Mouse (Mus musculus) heart, adult 2 months (tissue): ENCODE data around the gene Rtp1. TPM values are rescaled to one million over a fixed set of nuclear protein-coding genes. Genes with fewer than 3 reads are reported as not detected.

Experiments
- DNase-seq, 2 experiments: peaks; one replicate each; pipeline ENCODE4 v3.0.0; 2021
- H3K27ac ChIP-seq: fragments of 200-600 bp; 2 replicates; pipeline ENCODE4 v1.8.1; 2022
- H3K27me3 ChIP-seq: fragments of 200-500 bp; 2 replicates; pipeline ENCODE4 v1.6.1; 2012; ENCODE audit warnings: mild to moderate bottlenecking, low read length, inconsistent platforms, mixed read lengths; ENCODE audit not compliant: control insufficient read depth, insufficient read depth
- H3K36me3 ChIP-seq: fragments of 200-500 bp; 2 replicates; pipeline ENCODE4 v1.6.1; 2012; ENCODE audit warnings: low read length, inconsistent platforms; ENCODE audit not compliant: control insufficient read depth, insufficient read depth
- H3K4me1 ChIP-seq: fragments of 200-500 bp; 2 replicates; pipeline ENCODE4 v1.6.1; 2011; ENCODE audit warnings: low read length; ENCODE audit not compliant: control insufficient read depth, insufficient read depth
- H3K4me3 ChIP-seq: fragments of 200-600 bp; 2 replicates; pipeline ENCODE4 v1.8.1; 2022
- H3K79me2 ChIP-seq: fragments of 200-500 bp; replicated peaks from 2 replicates; pipeline ENCODE4 v1.6.1; 2012; ENCODE audit warnings: mild to moderate bottlenecking, inconsistent platforms, low read length, moderate library complexity, mixed read lengths; ENCODE audit not compliant: control insufficient read depth, insufficient read depth
- H3K9ac ChIP-seq: fragments of 200-500 bp; 2 replicates; pipeline ENCODE4 v1.6.1; 2012; ENCODE audit warnings: low read depth, mild to moderate bottlenecking, control low read depth, inconsistent platforms, low read length, mixed read lengths
- CTCF ChIP-seq: fragments of 200-600 bp; IDR thresholded peaks from 2 replicates; pipeline ENCODE4 v1.8.1; 2022; ENCODE audit warnings: antibody characterized with exemption, mild to moderate bottlenecking, moderate library complexity
- EP300 ChIP-seq: fragments of 200-500 bp; IDR thresholded peaks from 2 replicates; pipeline ENCODE4 v1.6.1; 2011; ENCODE audit warnings: low read depth, low read length, control low read depth; ENCODE audit not compliant: insufficient read depth
- POLR2A ChIP-seq: fragments of 200-500 bp; IDR thresholded peaks from 2 replicates; pipeline ENCODE4 v1.6.1; 2011; ENCODE audit warnings: mild to moderate bottlenecking, low read depth, low read length, control low read depth; ENCODE audit not compliant: insufficient read depth
- whole genome bisulfite sequencing: fragments of 180-500 bp; shearing (Covaris S2); methylation state at CpG from one replicate; pipeline ENCODE4 v1.1.7; 2018; 5-methylcytosine and 5-hydroxymethylcytosine counted together
- intact Hi-C: fragments of 180-260 bp; cut with DNase I; formaldehyde crosslinking; loops from one replicate; pipeline ENCODE4 v1.15.1; 2025
- polyA plus RNA-seq: library from polyadenylated mRNA; depleted of rRNA; stranded (reverse); fragments of >200 nt; gene quantifications from 2 replicates; pipeline ENCODE4 v1.2.3, GENCODE M21; 2012
- total RNA-seq, 2 experiments: library from RNA; stranded (reverse); gene quantifications; 2 replicates each; pipeline ENCODE4 v1.2.3; 2021

Rtp1 gene
- total and polyA plus RNA-seq, 3 experiments = not detected

DNA sequence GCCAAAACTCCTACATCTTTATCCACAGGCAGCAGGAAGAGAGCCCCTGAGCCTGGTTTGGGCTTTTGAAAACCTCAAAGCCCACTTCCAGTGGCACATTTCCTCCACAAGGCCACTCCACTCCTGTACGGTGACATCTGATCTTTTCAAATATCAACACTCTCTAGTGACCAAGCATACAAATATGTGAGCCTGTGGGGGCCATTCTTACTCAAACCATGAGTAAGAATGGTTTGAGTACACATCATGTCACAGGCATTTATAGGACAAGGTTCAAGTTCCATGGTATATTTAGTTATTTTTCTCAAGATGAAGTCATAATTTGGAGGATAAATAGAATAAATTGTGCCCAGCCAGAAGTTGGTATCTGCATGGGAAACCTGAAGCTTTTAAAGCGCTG is 21.0 kb downstream of the Rtp1 start:
- Histone ChIP-seq H3K36me3 (no peaks in the 10 kb centered on the region), H3K27me3 (no peaks in the 10 kb centered on the region), H3K27ac (no peak overlapping the region), H3K4me3 (no peak overlapping the region), H3K4me1 (no peaks in the 10 kb centered on the region), H3K9ac (no peak overlapping the region), H3K79me2 (no peaks in the 10 kb centered on the region)
- 80% methylated on average over 2 of the region's 2 CpGs for WGBS
- intact Hi-C loops = loop anchor here (5.0 kb wide), 1 partner anchor 502 kb away; no protein-coding TSS in a partner anchor
- no peak for TF ChIP-seq POLR2A
- no peak for TF ChIP-seq CTCF
- no peak for TF ChIP-seq EP300
- DNase-seq = no peak

DNA sequence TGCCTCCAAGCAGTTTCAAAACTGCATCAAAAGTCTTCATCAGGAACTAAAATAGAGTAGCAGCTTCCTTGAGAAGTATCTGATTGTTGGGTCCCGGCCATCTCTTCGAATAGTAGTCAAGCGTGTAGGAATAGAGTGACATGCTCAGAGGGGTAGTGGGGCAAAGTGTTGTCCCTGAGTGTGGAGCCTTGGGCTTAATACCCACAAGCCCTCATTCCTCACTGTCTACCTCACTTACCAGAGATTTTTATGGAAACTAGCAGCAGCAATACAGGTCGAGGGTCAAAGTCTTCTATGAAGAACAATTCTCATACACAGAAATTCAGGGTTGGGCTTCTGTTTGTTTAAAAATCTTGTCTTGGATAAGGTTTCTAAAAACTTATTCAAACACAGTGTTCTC is 21.9 kb downstream of the Rtp1 start:
- DNase-seq = no peak
- Histone ChIP-seq H3K79me2 (no peaks in the 10 kb centered on the region), H3K27ac (no peak overlapping the region; the same call in 1 of the 2 replicates), H3K27me3 (no peaks in the 10 kb centered on the region), H3K9ac (no peak overlapping the region), H3K4me1 (no peaks in the 10 kb centered on the region), H3K36me3 (no peaks in the 10 kb centered on the region), H3K4me3 (no peak overlapping the region)
- 80% methylated on average over 4 of the region's 4 CpGs for WGBS
- TF ChIP-seq EP300 = no peak
- TF ChIP-seq CTCF = no peak
- intact Hi-C loops = loop anchor here (5.0 kb wide), 1 partner anchor 501 kb away; no protein-coding TSS in a partner anchor

DNA sequence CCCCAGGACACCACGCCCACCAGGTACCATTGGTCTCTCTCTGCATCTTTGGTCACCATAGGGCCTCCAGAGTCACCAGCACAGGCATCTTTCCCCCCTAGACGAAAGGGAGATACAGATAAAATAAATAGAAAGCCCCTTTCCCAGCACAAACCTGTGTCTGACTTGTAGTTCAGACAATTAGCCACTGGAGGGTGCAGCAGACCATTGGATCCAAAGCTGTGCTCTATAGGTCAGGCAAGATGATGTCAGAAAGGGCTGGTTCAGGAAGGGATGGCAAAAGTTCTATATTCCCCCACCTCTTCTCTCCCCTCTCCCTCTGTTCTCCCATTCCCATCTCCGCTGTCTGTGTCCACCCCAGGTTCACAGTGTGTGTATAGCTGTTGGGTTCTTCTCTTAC is 23.5 kb downstream of the Rtp1 start:
- WGBS = 23% methylated on average over 3 of the region's 3 CpGs

DNA sequence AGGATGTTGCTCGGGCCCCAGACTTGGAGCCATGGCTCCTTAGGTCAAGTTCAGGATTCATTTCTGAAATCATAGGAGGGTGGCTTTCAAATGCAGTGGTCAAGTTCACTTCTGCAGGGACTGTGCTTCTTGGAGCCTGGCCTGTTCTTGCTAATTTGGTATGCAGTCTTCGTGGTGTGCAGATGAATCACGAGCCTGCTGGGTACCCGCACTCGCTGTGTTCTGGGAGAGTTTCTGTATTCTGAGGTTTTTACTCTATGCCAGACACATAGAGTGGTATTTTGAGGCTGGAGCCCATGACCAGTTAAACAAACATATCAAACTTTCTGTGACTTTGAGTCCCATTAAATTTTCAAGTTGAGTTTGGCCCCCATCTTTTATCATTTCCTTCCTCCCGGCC is 25.4 kb downstream of the Rtp1 start:
- H3K36me3 ChIP-seq = no peaks in the 10 kb centered on the region
- no peak overlapping the region for H3K27ac ChIP-seq
- H3K9ac ChIP-seq = no peak overlapping the region
- H3K79me2 ChIP-seq = no peaks in the 10 kb centered on the region
- TF ChIP-seq POLR2A (no peak), EP300 (no peak), CTCF (no peak)
- peaks cover 7% of the 10 kb centered on the region for H3K4me1 ChIP-seq
- no peak overlapping the region for H3K4me3 ChIP-seq
- H3K27me3 ChIP-seq = no peaks in the 10 kb centered on the region
- WGBS = 82% methylated on average over 6 of the region's 6 CpGs
- DNase-seq = no peak
- intact Hi-C loops = loop anchor here (5.0 kb wide), 1 partner anchor 498 kb away; no protein-coding TSS in a partner anchor

More for the DNA sequence above, 23.5 kb downstream of the Rtp1 start:
- Histone ChIP-seq H3K79me2 (no peaks in the 10 kb centered on the region), H3K27ac (no peak overlapping the region), H3K27me3 (no peaks in the 10 kb centered on the region), H3K4me3 (no peak overlapping the region), H3K9ac (no peak overlapping the region), H3K36me3 (no peaks in the 10 kb centered on the region), H3K4me1 (peaks cover 7% of the 10 kb centered on the region)
- TF ChIP-seq CTCF (peak; percentile 85), POLR2A (no peak), EP300 (peak; percentile 51; the same call in 1 of the 2 replicates)
- intact Hi-C loops = loop anchor here (1.0 to 5.0 kb wide), 3 partner anchors 98 to 500 kb away; no protein-coding TSS in a partner anchor
- peak; percentile 26 to 51 for DNase-seq

DNA sequence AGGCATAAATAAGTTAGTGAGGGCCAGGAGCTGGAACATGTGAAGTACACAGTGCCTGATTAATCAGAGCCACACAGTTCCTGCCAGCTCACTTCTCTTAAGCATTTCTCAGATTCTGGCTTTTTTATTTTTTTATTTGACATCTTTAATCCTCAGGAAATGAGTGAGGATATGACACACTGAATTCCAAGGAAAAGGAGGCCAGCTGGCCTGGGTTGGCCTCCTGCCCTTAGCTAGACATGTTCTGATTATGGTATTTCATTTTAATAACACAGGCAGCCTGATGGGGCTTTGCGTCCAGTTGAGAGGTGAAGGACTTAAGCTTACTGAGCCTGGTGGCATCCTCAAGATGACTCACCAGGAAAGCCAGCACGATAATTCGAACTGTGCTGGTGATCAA is 27.6 kb downstream of the Rtp1 start:
- Histone ChIP-seq H3K36me3 (no peaks in the 10 kb centered on the region), H3K27ac (no peak overlapping the region), H3K4me3 (no peak overlapping the region), H3K27me3 (no peaks in the 10 kb centered on the region), H3K9ac (no peak overlapping the region), H3K79me2 (no peaks in the 10 kb centered on the region), H3K4me1 (peaks cover 7% of the 10 kb centered on the region)
- TF ChIP-seq CTCF (no peak), POLR2A (no peak), EP300 (no peak)
- peak; percentile 52 to 53 for DNase-seq
- intact Hi-C loops = loop anchor here (5.0 kb wide), 1 partner anchor 41 kb away; no protein-coding TSS in a partner anchor
- 32% methylated on average over 3 of the region's 3 CpGs for WGBS

DNA sequence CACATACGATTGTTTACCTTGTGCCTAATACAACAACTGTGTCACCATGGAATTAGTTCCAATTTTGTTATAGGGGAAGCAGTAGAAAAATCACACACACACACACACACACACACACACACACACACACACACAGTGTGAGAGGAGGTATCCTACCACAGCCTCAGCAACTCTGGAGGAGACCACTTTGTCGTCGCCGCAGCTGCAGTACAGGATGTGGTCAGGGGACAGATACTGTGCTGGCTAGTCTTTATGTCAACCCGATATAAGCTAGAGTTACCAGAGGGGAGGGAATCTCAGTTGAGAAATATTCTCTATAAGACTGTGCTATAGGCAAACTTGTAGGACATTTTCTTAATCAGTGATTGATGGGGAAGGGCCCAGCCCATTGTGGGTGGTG is 28.4 kb downstream of the Rtp1 start:
- no peaks in the 10 kb centered on the region for H3K79me2 ChIP-seq
- peaks cover 7% of the 10 kb centered on the region for H3K4me1 ChIP-seq
- H3K9ac ChIP-seq = no peak overlapping the region
- WGBS = 83% methylated on average over 5 of the region's 5 CpGs
- DNase-seq = no peak
- no peak overlapping the region for H3K27ac ChIP-seq
- intact Hi-C loops = loop anchor here (5.0 kb wide), 1 partner anchor 40 kb away; no protein-coding TSS in a partner anchor
- H3K4me3 ChIP-seq = no peak overlapping the region
- no peaks in the 10 kb centered on the region for H3K36me3 ChIP-seq
- H3K27me3 ChIP-seq = no peaks in the 10 kb centered on the region
- TF ChIP-seq EP300 (no peak), CTCF (no peak), POLR2A (no peak)
